Mouse (Mus musculus) ES-E14 (cell line): ENCODE measurements around the gene Slc38a7.
"Not testable (repeated sequence)": the region's sequence is repeated elsewhere in the genome, so short reads cannot be mapped to it uniquely, and the experiment has no call there.

ENCODE experiments used
- CHD2 ChIP-seq: IDR thresholded peaks from 2 replicates; pipeline ENCODE4 v1.6.1; 2014; ENCODE audit warnings: mild to moderate bottlenecking, low read depth, low read length, inconsistent platforms
- HCFC1 ChIP-seq: IDR thresholded peaks from 2 replicates; pipeline ENCODE4 v1.6.1; 2012; ENCODE audit warnings: low read length, inconsistent platforms, borderline replicate concordance; ENCODE audit not compliant: insufficient read depth
- MAFK ChIP-seq: IDR thresholded peaks from 2 replicates; pipeline ENCODE4 v1.6.1; 2014; ENCODE audit warnings: mild to moderate bottlenecking, low read depth, low read length, inconsistent platforms; ENCODE audit not compliant: insufficient read depth
- ZC3H11A ChIP-seq: IDR thresholded peaks from 2 replicates; pipeline ENCODE4 v1.6.1; 2012; ENCODE audit warnings: low read depth, mild to moderate bottlenecking, inconsistent platforms, low read length, borderline replicate concordance
- ZNF384 ChIP-seq: IDR thresholded peaks from 2 replicates; pipeline ENCODE4 v1.6.1; 2012; ENCODE audit warnings: low read depth, low read length, inconsistent platforms

- TF ChIP-seq MAFK, CHD2, HCFC1, ZC3H11A, ZNF384: not testable (repeated sequence)
Measured at GRCm38 (mm10) chr8:95825162-95825561, 28.2 kb downstream of the Slc38a7 start, which contains the start of gene Sap18b.
